Mouse (Mus musculus) lung, adult 2 months (tissue): ENCODE measurements at regions not wholly inside any gene's neighbourhood (a gene's known extent, or its start where the extent isn't known, plus 50 kb on each side); places are given as distances from the start of the nearest gene placed in this dataset.

ENCODE experiments used
- CTCF ChIP-seq: fragments of 200-500 bp; IDR thresholded peaks from 2 replicates; pipeline ENCODE4 v1.5.1; 2011; ENCODE audit warnings: mild to moderate bottlenecking, low read length, control low read depth; ENCODE audit not compliant: insufficient read depth
- POLR2A ChIP-seq: fragments of 200-500 bp; IDR thresholded peaks from 2 replicates; pipeline ENCODE4 v1.6.1; 2011; ENCODE audit warnings: low read depth, mild to moderate bottlenecking, control low read depth, low read length, borderline replicate concordance; ENCODE audit errors: extremely low read depth

DNA sequence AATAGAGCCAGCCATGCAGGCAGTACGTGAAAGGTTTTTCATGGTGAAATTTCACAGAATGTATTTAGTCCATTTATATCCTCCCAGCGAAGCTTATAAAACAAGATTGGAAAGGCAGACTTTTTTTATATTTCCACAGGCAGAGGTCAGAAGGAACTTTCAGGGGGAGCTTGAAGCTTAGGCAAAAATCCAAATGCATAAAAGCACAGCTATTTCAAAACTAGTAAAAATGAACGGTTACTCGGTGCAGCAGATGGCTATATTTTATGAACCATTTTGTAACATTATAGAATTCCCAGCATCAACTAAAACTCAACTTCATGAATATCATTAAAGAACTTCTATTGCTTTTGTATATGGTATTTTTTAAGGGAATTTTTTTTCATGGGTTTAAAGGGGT lies 518.1 kb upstream of the Robo2 start:
- TF ChIP-seq CTCF (no peak), POLR2A (no peak)
